Mouse (Mus musculus) urinary bladder, postnatal 4 days (tissue): ENCODE measurements around the gene Ikzf2.

Experiments used
- DNase-seq, 2 experiments: peaks; one replicate each; pipeline ENCODE4 v3.0.0; 2021 to 2022; ENCODE audit warnings: low spot score in 2 of 2

Ikzf2 gene

GRCm38 (mm10) chr1:69591328-69591801, 95.7 kb downstream of the Ikzf2 start:
- DNase-seq: no peak

- no peak for DNase-seq
These were observed 101.5 kb downstream of the Ikzf2 start for GRCm38 (mm10) chr1:69585546-69585945.

DNA sequence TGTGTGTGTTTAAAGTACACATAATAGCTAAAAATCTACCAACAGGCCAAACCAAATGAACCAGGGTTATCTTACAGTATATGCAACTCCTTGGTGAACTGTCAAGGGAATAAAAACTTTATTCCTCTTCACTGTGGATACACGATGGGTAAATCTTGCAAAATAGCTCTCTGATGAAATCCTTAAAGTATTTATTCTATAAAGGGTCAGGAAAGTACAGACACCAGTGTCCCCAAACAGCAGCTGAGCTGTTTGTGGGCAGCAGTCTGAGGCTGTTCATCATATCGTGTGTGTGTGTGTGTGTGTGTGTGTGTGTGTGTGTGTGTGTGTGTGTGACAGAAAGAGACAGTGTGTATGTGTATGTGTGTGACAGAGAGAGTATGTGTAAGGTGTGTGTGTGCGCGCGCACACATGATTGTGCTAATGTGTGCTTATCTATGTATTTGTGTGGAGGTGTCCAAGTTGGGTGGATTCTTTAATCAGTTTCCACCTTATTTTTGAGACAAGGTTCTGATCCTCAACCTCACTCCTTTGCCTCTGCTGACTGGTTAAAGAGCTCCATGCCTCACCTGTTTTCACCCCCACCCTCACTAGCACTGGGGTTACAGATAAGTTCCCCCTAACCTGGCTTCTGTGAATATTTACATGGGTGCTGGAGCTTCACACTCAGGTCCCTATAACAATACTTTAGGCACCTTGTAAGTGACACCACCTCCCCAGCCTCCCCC, 102.9 kb downstream of the Ikzf2 start:
- no peak for DNase-seq

- no peak for DNase-seq
These were observed 108.1 kb downstream of the Ikzf2 start for GRCm38 (mm10) chr1:69578917-69579316.

DNA sequence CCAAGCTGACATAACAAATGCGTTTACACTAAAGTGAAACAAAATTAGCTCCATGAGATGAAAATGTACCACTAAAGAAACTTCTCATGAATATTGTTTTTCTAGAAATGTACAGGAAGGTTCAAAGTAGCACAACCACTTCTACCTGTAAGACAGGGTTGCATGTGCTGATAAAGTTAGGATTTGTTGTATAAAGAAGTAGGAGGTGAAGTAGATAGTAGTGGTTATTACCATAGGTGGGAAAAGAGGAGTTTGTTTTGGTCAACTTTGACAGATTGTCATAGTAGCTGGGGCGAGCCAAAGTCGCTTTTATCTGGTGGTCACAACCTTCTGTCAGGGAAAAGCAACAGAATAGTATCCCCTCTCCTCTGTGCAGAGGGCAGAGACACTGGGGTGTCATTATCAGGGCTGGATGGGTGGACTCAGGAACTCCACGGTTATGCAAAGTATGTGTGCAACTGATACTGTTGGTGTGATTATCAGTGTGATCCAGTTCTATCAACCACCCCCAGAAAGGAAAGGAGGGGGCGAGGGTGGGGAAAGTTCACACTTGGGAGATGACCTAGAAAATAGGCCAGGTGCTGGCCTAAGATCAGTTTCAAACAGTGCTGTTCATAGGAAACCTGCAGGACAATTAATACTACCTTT, 127.5 kb downstream of the Ikzf2 start:
- DNase-seq: no peak

GRCm38 (mm10) chr1:69555636-69556151, 131.4 kb downstream of the Ikzf2 start:
- no peak for DNase-seq

DNA sequence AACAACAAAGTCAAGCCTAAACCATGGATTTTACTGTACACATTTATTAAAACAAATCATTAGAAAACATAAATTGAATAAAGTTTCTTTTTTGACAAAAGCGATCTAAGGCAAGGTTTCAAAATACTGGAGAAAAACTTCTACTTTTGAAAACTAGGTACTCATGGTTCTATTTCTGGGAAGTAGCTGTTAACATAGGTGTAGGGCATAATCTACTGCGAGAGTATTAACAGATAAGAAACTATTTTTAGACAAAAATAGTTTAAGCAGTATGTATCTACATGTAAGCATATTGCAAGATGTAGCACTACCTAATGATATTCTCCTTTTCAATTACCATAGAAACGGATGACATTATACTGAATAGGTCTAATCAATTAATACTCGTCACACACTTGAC, 137.1 kb downstream of the Ikzf2 start:
- DNase-seq: no peak

GRCm38 (mm10) chr1:69545885-69546253, 141.2 kb downstream of the Ikzf2 start:
- DNase-seq: no peak

- no peak for DNase-seq
These were observed 141.7 kb downstream of the Ikzf2 start for GRCm38 (mm10) chr1:69545217-69545884.

GRCm38 (mm10) chr1:69543774-69544597, 143.1 kb downstream of the Ikzf2 start:
- DNase-seq: no peak

- no peak for DNase-seq
These were observed 144.5 kb downstream of the Ikzf2 start for GRCm38 (mm10) chr1:69542546-69542945.

- DNase-seq: no peak
These were observed 148.4 kb downstream of the Ikzf2 start for GRCm38 (mm10) chr1:69538663-69539062.

GRCm38 (mm10) chr1:69537619-69538018, 149.4 kb downstream of the Ikzf2 start:
- DNase-seq: no peak

- DNase-seq: no peak
These were observed 151.5 kb downstream of the Ikzf2 start for GRCm38 (mm10) chr1:69535507-69535906.

DNA sequence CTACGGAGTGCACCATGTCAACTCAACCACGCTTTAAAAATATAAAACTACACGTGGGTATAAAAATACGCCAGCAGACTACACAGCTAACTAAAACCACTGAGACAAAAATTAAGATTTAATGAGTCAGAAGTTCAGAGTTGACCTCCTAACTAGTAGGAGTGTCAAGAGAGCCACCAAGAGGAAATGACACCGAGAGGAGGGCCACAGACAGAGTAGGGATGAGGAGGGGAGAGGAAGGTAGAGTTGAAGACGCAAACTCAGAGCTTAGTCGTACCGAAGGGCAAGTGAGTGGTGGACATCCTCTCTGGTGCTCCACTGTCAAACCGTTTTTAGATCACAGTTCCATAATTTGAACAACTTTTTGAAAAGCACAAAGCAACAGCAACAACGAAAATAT, 154.0 kb downstream of the Ikzf2 start:
- no peak for DNase-seq

DNA sequence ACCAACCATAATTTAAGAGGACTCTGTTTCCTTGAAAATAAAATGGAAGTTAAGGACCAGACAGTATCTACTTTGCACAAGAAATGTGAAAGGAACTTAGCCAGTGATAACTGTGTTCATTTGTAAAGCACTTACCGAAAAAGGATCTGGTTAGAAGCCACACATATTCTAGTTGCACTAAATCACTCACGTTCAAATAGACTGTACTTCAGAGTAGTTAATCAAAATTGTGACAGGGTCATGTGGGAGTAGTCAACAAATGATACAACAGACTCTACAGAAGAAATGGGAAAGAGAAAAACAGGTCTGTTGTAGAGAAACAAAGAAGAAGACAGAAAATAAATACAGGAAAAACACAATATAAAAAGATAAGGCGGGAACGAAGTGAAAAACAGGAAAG, 158.3 kb downstream of the Ikzf2 start:
- no peak for DNase-seq

DNA sequence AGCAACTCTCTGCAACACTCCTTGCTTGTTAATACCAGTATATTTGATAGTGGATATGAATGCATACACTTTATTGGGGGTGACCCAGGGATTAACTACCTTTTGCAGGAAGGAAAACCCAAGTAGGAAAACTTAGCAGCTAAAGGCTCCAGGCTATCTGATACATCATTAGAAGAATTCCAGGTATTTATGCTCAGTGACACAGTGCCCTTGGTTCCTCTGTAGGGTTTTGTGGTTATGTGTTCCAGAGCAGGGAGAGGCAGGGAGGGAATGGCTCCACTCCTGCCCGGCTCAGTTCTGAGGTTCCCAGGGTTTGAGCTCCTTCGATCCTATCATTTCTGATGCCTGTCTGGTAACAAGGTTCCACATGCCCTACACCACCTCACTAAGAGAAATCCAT, 165.4 kb downstream of the Ikzf2 start:
- no peak for DNase-seq

DNA sequence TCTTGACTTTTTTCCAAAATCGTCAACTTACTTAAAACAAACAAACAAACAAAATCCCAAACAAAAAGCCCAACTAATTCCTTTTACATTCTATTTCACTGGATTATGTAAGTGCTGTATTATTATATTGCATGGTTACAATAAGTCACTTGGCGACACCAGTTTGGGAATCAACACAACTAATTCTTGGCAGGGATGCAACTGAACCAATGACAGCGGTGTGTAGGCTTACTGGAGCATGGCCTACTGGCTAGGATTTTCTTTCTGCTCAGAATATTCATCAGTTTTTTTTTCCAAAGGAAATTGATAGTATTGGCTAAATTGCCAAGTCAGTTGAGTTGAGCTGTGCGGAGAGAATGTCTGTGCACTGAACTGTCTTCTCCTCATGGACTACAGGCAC, 167.7 kb downstream of the Ikzf2 start:
- no peak for DNase-seq

- no peak for DNase-seq
These were observed 169.0 kb downstream of the Ikzf2 start for GRCm38 (mm10) chr1:69518012-69518411.

- DNase-seq: no peak
These were observed 170.9 kb downstream of the Ikzf2 start for GRCm38 (mm10) chr1:69516144-69516543.

GRCm38 (mm10) chr1:69513595-69514250, 173.3 kb downstream of the Ikzf2 start:
- no peak for DNase-seq
